Mouse (Mus musculus): Measurements from ENCODE around the gene Nktr. TPM values are rescaled to one million over a fixed set of nuclear protein-coding genes. Genes with fewer than 3 reads are reported as not detected.

Gene Nktr
- polyA plus RNA-seq (2015; fragmentation: Nextera tagmentation; extraction: Ambion mirVana): 35.6 and 35.7 TPM in 2 replicates

DNA sequence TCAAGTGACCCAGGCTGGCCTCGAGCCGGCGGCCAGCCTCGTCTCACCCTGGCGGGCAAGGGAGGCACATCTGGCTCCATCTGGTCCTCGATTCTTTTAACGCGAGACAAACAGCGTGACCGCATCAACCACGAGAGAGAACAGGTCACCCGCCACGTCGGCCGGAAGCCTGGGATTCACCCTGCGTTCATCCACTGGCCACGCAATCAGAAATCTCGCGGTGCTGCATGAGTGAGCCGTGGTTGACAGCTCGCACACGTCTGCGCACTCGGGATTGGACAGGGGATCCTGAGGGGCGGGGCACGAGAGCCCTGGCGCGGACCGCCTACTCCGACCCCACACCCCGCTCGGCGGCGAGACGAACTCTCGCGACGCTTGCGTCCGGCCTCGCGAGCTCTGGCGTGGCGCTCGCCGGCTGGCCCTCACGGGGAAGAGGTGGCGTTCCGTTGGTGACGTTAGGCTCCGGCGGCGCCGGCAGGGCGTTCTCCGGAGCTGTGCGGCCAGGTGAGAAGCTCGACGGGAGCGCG, at the start of gene Nktr:
TSS of gene Nktr (plus strand) at position 378 of the 527 bp plus-strand sequence.

DNA sequence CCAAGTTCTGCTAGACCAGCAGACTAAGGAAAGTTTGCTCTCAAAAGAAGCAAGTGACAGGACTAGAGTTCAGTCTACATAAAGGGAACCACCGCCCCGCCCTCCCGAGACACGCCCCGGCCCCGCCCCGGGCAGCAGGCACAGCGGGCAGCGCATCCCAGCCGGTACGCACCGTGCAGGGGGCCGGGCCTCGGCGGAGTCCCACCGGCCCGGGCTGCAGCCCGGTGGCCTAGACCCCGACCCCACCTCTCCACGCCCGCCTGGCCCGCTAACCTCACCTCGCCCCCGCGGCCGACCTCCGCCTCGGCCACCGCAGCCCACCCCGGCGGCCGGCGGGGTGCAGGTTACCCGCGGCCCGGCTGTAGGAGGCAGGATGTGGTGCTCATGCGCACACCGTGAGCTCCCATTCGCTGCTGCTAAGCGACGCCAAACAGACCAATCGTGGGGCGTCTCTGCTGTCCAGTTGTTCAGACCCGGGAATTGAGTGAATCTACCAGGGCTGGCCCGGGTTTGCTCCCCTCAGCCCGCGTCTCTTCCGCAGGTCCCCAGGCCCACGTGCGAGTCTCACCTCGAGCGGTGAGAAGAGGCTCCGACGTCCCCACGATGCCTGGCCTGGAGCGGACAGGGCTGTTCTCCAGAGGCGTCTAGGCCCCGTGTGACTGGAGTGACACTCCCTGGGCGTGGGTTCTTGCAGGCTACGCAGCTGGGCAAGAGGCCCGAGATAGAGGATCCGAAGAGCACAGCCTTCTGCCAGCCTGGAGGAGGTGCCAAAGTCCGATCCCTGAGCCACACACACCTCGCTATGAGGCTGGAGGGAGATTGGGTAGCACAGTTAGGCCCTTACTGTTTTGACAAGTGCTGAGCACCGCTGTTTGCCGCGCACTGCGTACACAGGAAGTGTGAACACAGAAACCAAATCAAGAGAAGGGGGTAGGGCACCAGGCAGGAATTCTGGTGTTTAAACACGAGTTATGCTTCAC, 14.0 kb upstream of the Nktr start, which contains the start of gene Sec22c:
TSS of gene Sec22c (minus strand) at position 845 of the 980 bp plus-strand sequence.

DNA sequence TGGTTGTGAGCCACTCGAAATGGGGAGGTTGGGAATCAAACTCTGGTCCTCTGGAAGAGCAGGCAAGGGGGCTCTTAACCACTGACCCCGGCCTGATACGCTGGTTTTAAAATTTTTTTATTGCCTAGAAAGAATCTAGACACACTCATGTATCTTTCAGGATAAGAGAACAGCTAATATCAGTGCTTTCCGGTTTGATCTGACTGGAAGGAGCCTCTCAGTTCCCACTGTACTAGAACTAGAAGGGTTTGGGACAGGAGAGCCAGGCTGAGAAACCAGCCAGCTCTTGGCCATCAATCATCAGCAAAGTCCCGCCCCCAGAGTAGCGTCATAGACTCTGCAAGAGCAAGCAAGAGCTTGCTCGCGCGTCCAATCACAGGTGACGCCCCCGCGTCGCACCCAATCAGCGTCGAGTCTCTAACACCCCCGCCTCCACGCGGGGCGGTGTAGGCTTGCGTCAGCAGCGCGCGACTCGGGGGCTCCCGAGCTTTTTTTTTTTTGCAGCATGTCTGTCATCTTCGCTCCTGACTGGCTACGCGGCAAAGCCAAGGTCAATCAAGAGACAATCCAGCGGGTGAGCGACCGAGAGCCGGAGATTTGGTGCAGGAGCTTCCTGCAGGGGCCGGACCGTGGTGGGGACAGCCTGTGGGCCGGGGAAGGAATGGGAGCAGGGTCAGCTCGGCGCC, 8.9 kb upstream of the Nktr start, which contains the start of gene Ss18l2:
TSS of gene Ss18l2 (plus strand) at position 432 of the 686 bp plus-strand sequence.

DNA sequence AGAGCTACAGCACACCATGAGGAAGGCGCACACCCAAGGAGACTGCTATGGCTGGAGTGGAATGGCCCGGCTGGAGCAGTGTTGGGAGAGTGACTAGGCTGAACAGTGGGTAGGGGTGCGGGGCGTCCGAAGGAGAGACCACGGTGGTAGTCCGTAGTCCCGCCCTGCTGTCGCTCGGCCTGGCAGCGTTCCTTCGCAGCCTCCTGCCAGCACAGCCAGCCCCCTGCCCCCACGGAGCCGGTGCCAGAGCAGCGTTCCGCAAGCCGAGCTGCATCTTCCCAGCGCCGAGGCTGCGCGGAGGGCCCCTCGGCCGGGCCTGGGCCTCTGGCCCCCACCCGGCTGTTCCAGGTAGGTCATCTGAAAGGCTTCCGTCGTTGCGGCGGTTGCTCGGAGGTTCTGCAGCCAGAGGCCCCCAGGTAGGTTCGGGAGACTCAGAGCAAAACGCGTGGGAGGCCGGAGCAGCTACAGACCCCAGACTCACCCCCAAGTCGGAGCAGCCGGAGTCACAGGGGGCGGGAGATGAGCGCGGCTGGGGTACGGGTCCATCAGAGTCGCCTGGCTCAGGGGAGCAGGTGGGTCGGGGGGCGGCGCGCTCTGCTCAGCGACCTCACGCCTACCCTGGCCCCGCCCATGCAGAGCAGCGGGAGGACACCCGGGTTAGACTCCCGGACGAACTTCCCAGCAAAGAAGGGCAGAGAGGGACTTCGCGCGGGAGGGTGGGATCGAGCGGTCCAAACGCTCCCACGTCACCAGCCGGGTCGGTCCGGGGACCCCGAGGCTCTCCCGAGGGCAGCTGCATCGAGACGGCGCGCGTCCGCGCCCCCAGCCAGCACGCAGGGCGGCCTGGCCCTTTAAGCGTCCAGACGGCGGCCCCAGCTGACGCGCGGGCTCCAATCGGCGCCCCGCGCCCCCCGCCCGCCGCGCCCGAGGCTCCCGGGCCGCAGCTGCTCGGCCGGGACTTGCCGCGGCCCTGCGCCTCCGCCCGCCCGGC, 40.4 kb downstream of the Nktr start, which contains the start of gene Zfp651:
TSS of gene Zfp651 (plus strand) at position 240 of the 991 bp plus-strand sequence.

DNA sequence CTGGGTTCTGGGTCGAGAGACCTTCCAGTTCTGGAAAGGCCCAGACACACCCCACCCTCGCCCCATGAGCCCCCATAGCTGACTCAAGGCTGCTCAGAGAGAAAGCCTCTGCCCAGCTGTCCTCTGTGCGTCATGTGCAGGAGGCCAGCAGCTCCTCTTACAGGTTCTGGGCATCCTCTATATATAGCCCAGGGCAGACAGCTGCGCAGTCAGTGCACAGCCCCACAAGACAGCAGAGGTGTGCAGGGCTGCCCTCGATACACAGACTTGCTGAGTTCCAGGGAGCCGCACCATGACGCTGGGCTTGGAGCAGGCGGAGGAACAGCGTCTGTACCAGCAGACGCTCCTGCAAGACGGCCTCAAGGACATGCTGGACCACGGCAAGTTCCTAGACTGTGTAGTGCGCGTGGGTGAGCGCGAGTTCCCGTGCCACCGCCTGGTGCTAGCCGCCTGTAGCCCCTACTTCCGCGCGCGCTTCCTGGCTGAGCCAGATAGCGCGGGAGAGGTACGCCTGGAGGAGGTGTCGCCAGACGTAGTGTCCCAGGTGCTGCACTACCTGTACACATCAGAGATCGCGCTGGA, 58.6 kb downstream of the Nktr start, which contains the start of gene Klhl40:
TSS of gene Klhl40 (plus strand) at position 124 of the 582 bp plus-strand sequence.

DNA sequence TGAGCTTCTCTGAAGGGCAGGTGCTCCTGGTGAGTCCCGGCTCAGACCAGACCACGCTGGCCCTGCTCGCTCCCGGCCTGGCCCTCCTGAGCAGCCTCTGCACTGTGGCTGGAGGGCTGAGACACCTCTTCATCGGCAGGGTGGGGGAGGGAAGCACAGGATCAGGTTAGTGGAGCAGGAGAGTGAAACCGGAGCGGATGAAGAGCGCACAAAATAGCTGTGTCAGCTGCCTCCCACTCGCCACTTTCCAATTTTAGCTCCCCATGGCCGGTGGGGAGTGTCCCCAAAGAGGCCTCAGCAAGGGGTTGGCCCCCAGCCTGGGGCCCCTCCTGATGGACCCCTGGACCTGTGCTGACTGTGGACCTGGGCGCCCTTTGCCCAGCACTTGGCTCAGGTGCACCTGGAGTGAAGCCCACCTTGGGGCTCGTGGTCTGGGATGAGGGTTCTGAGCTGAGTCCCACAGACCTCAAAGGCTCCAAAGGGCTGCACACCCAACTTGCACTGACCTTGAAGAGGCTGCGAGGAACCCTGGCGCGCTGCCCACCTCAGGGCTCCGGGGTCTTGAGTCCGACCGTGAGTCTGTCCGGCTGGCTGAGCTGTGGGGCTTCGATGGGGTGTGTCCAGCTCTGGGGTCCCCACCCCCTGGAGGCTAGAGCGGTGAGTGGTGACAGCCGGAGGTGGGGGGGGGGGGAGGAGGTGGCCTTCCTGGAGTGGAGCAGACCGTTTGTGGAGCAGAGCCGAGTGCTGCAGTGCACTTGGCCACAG, 73.0 kb downstream of the Nktr start, which contains the start of gene Hhatl:
TSS of gene Hhatl (minus strand) at position 751 of the 765 bp plus-strand sequence.

Other genes with a start within 250 kb of the Nktr start
- not detected in 2 replicates for gene Cck, start 223.5 kb upstream of the Nktr start, polyA plus RNA-seq (2015; fragmentation: Nextera tagmentation; extraction: Ambion mirVana)
- 0.32 TPM in 1 of 2 replicates, not detected in the other for gene Lyzl4, start 77.1 kb upstream of the Nktr start, polyA plus RNA-seq (2015; fragmentation: Nextera tagmentation; extraction: Ambion mirVana)
- 0.42 and 0.45 TPM in 2 replicates for gene Vipr1, start 76.5 kb upstream of the Nktr start, polyA plus RNA-seq (2015; fragmentation: Nextera tagmentation; extraction: Ambion mirVana)
- gene Sec22c, start 13.7 kb upstream of the Nktr start, polyA plus RNA-seq (2015; fragmentation: Nextera tagmentation; extraction: Ambion mirVana): 4.6 and 6.9 TPM in 2 replicates
- gene Ss18l2, start 8.8 kb upstream of the Nktr start, polyA plus RNA-seq (2015; fragmentation: Nextera tagmentation; extraction: Ambion mirVana): 68.7 and 73.3 TPM in 2 replicates
- gene Zfp651, start 40.2 kb downstream of the Nktr start, polyA plus RNA-seq (2015; fragmentation: Nextera tagmentation; extraction: Ambion mirVana): 3.5 and 4.7 TPM in 2 replicates
- gene Klhl40, start 58.4 kb downstream of the Nktr start, polyA plus RNA-seq (2015; fragmentation: Nextera tagmentation; extraction: Ambion mirVana): not detected in 2 replicates
- 0.11 and 0.13 TPM in 2 replicates for gene Hhatl, start 73.3 kb downstream of the Nktr start, polyA plus RNA-seq (2015; fragmentation: Nextera tagmentation; extraction: Ambion mirVana)
- not detected in 2 replicates for gene Ccdc13, start 120.3 kb downstream of the Nktr start, polyA plus RNA-seq (2015; fragmentation: Nextera tagmentation; extraction: Ambion mirVana)
- 85.3 and 93.9 TPM in 2 replicates for gene Higd1a, start 139.2 kb downstream of the Nktr start, polyA plus RNA-seq (2015; fragmentation: Nextera tagmentation; extraction: Ambion mirVana)
- 0.33 and 0.42 TPM in 2 replicates for gene Ackr2, start 179.2 kb downstream of the Nktr start, polyA plus RNA-seq (2015; fragmentation: Nextera tagmentation; extraction: Ambion mirVana)
- 0.06 and 0.08 TPM in 2 replicates for gene Cyp8b1, start 197.1 kb downstream of the Nktr start, polyA plus RNA-seq (2015; fragmentation: Nextera tagmentation; extraction: Ambion mirVana)
- gene Fam198a, start 231.8 kb downstream of the Nktr start, polyA plus RNA-seq (2015; fragmentation: Nextera tagmentation; extraction: Ambion mirVana): 0.43 and 0.93 TPM in 2 replicates